Mouse (Mus musculus): ENCODE measurements at regions not wholly inside any gene's neighbourhood (a gene's known extent, or its start where the extent isn't known, plus 50 kb on each side); places are given as distances from the start of the nearest gene placed in this dataset.

DNA sequence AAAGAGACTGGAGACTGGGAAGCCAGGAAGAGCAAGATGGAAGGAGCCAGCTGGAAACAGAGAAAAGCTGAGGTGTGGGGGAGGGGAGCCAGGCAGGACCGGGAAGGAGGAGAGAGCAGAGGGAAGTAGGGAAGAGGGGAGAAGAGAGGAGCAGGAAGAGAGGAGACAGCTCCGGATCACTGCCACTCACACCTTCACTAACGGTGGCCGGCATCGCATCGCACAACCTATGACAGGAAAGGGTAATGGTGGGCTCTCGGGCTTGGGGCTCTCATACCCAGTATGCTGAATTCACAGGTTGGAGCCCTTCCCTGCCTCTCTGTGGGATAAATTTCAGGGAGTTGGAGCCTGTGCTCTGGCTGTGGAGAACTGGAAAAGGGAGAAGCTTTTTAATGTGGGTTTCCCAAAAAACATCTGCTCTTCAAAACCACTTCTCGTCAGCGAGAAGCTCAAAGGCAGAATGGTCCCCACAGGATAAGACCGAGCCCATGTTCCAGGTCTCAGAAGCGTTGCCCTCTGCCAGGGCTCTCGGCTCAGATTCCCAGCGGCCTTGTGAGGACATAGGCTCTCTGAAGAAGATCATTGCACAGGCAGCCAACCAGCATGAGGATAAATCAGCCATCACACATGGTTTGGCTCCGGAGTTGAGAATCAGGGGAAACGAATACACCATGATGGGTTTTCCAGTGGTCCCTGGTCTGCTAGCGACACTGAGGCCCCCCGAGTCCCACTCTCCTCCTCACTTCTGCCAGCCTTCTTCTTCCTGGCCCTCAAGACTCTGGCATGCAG, 53.8 kb upstream of the Coro2b start:
- no peak for DNase-seq (ENCODE audit: inconsistent ontology term)

DNA sequence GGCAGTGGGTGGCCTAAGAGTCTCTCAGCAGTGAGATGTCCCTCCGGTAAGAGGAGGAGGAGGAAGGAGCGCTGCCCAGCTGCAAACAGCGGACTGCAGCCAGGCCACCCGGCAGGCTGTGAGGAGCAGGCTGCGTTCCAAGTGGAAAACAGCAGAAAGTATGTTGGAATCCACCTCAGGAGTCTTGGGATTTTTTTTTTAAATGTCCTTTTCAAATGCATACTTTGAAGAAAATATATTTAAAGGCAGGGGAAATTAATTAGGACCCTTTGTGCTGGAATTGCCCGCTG, 54.3 kb upstream of the Coro2b start:
- no peak for DNase-seq (ENCODE audit: inconsistent ontology term)

DNA sequence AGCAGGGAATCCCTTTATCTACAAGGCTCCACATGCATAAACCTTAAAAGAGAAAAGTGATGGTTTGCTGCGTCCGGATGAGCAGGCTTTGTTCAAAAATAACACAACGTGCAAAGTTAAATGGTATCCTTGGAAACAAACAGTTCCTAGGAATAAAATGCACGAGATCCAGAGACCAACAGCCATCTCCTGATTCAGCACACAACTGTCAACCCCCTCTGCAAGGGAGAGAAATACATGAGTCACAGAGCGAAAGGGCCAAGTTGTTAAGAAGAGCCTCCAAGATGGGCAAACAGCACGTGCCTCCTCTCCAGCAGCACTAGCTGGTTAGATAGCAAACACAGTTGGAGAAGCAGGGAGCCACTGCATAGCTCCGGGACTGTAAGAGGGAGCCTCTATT, 61.2 kb upstream of the Coro2b start:
- no peak for DNase-seq (ENCODE audit: inconsistent ontology term)

DNA sequence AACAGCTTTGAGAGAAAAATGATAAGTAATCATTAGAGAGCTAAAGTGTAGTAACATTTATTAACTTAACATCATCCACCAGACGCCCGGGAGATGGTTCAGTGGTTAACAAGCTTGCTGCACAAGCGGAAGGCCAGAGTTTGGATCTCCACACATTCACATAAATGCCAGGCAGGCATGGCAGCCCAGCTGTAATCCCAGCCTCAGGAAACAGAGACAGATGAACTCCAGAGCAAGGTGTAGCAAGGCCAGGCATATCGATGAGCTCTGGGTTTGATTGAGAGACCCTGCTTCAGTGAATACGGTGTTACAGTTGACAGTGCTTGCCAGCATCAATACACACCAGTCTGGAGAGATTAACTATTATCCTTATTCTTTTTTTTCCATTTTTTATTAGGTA, 62.1 kb upstream of the Coro2b start:
- no peak for DNase-seq (ENCODE audit: inconsistent ontology term)

DNA sequence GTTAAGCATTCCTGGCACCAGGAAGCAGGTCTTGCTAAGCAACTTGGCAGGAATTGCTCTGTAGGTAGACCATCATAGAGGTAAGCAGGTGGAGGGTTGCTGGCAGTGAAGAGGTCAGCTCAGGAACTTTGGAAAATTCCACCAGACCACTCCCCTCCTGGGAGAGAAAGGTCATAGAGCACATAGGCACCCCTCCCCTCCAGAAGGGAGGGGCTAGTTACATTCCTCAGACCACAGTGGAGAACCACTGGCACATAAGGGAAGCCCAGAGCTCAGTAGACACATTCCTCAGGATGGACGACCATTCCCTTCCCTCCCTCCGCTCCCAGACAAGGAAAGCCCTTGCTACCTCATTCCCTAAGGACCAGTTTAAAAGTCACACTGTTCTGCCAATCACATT, 67.1 kb upstream of the Itga11 start:
- no peak for DNase-seq (ENCODE audit: inconsistent ontology term)

DNA sequence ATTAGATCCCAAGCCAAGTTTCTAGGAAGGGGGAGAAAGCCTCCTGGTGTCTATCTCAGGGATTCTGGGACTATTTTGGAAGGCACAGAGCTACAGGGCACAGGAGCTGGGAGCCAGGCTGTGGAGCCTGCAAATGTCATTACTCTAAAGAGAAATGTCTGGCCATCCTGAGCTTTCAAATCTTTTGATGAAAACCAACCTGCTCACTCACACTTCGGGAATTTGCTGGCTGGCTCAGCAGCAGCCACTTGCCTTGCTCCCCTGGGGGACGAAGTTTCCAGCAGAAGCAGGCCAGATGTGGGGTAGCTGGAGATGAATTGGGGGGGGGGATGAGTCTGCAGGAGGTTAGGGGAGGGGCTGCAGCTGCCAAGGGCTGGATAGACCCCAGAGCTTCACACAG, 66.2 kb upstream of the Itga11 start:
- DNase-seq (ENCODE audit: inconsistent ontology term) = no peak

DNA sequence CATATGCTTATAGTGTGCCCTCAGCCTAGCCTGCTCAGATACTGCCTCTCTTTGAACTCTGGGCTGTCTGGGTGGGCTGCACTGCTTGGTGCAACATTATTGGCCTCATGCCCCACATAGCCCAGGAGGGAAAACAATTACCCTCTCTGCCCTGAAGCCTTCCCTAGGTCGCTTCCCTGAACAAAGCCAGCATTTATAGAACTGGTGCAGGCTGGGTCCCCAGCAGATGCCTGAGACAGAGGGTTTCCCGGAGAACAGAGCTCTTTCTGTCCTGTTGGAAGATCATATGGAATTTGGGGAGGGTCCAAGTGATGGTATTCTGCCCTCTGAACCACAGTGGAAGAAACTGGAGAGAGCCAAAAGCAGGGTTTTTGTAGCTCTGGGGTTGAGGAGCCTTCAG, 64.6 kb upstream of the Itga11 start:
- peak; percentile 44 for DNase-seq (ENCODE audit: inconsistent ontology term)

DNA sequence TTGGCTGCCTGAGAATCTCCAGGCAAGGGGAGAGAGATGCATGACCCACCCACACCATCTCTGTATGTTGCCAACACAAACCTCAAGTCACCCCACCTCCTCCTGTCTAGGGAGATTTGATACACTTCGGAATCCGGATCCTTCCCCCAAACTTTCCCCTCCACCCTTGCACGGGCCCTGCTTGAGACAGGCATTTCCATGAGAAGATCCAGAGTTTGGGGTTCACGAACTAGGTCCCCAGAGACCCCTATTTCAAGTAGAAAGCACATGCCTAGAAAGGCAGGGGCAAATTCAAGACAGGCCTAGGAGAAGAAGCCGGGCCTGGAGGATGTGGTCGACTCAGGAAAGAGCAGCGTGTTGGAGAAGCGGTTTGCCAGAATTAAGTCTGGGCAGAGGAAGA, 63.8 kb upstream of the Itga11 start:
- DNase-seq (ENCODE audit: inconsistent ontology term) = no peak

DNA sequence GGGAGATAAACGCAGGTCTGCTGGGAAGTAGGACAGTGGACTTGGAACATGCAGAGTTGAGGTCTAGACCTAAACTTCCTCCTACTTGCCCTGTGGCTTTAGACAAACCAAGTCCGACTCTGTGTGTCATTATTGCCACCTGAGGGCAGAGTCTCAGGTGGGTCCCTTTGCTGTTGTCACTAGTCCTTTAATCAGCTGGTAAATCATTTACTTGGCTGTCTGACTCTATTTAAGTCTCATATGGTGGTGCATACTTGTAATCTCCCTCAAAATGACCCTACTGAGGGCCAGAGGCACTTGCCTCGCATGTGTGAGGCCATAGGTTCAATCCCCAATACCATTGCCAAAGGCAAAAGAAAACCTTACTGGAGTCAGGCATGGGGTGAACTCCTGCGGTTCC, 62.7 kb upstream of the Itga11 start:
- DNase-seq (ENCODE audit: inconsistent ontology term) = no peak

DNA sequence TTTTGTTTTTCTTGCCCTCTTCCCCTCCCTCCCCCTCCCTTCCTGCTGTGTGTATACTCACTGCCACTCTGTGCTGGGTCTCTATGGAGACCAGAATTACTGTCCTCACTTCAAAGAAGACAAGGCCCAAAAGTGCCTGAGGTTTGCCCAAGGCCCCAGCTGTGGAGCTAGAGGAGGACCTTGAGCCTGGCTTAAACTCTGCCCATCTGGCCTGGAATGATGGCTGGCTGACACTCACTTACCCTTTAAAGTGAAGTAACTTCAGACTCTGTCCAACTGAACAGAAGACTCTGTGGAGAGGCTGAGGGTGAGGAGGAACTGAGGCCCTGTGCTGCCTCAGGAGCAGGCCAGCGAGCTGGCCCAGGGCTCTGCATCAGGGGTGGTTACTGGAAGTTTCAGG, 61.8 kb upstream of the Itga11 start:
- DNase-seq (ENCODE audit: inconsistent ontology term) = no peak

DNA sequence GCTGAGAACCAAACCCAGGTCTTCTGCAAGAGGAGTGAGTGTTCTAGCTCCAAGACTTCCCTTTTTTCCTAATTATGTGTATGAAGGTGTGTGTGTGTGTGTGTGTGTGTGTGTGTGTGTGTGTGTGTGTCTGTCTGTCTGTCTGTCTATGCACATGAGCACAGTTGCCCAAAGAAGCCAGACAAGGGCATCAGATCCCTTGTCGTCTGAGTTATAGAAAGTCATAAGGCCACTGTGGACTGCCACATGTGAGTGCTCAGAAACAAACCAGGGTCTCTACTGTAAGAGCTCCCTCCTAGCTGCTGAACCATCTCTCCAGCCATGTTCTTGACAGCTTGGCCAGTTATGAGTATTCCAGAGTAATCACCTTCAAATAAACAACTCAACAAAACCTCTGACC, 58.6 kb upstream of the Itga11 start:
- no peak for DNase-seq (ENCODE audit: inconsistent ontology term)

DNA sequence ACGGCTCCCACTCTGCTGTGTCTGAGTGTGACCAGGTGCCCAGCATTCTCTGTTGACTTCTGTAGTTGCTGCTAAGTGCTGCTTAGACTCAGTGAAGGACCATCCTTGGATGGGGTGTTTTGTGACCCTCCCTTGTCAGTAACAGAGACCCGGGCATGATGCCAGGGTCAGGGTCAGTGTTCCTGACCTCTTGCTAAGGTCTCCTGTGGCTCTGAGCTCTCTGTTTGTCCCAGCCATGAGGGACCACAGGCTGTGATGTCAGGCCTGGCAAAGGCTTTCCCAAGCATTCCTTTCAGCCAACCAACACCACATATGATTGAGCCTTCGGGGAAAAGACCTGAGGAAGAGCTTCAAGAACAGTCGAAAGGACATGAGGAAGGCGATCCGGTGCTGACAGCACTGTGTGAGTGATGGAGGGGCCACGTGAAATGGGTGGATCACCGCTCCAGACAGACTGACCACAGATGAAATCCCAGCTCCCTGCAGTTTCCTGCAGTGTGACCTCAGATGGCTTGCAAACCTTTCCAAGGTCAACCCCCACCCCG, 56.7 kb upstream of the Itga11 start:
- DNase-seq (ENCODE audit: inconsistent ontology term) = peak; percentile 40

DNA sequence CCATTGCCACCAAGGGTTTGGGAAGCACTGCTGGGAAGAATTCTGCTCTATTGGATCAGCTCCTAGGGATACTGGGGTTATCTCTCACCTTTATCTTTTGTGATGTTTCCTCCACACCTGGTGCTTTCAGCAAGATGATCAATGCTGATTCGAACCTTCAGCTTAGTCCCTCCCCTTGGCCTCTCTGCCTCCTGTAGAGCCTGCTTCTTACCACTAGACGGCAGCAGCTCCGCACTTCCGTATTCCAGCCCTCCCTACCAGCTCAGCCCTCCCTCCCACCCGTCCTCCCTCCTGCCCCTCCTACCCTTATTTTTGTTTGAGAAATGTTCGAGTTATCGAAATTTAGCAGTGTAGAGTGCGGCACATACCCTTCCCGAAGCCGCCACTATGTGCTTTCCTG, 55.5 kb upstream of the Itga11 start:
- DNase-seq (ENCODE audit: inconsistent ontology term) = no peak

DNA sequence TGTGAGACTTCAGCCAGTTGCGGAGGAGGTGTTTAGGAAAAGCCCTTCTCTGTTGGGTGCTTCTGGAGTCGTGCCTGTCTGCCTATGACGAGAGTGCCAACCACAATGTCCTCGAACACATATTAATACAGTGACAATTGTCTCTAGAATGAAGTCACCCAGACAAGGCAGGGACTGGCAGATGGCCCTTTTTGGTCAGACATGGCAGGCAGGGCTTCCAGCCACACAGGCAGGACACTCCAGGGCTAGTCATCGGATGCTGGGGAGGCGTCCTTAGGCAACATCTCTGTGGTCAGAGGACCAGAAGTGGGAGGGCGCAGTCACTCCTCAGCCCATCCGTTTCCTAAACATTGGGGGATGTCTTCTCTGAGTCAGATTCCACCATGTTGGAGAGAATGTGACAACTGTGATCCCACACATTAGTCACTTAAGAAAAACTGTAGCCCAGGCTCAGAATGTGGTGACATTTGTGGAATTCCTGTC, 53.0 kb upstream of the Itga11 start:
- DNase-seq (ENCODE audit: inconsistent ontology term) = peak; percentile 92

DNA sequence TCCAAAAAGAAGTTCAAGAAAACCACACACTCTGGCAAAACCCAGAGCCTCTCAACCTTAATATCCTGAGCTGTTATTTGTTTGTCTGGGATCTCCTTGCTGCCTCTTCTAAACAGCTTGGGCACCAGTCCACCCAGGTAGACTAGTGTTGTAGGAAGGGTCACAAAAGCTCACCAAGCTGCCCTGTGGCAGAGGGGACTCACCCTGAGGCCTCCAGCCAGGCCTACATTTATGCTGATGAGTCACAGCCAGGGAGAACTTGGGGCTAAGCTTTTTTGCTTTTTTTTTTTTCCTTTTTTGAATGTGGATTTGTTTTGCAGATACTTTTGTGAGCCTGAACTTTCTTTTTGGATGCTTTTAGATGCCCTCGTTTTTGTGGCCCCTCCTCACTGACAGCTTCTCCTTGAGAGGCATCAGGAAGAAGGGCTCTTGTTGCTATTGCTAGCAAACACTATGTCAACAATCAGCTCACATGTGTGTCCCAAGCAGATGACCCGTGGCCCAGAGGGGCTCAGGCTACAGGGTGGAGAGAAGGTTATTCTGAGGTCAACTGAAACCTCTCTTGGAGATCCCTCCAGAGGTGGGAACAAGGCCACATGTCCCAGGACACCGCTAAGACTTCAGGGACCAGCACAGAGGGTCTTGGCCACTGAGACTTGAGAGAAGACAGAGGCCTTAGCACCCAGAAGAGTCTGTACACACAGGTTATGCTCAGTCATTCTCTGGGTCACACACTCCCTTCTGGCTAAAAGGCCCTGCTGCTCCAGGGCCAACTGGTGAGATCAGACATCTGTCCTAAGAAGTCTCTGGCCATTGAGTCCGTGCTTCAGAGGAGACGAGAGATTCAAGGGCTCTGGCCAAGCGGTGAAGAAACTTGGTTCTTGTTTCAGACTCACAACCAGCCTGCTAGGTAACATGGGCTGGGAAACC, 50.3 kb upstream of the Itga11 start:
- DNase-seq (ENCODE audit: inconsistent ontology term) = peak; percentile 63
